Mouse (Mus musculus) forebrain, embryonic 15.5 days (tissue): ENCODE measurements around the gene Trim7. TPM values are rescaled to one million over a fixed set of nuclear protein-coding genes. Genes with fewer than 3 reads are reported as not detected.
"Not testable (repeated sequence)": the region's sequence is repeated elsewhere in the genome, so short reads cannot be mapped to it uniquely, and the experiment has no call there.

Experiments
- ATAC-seq: fragments of 200-750 bp; cut with Nextera tagmentation; replicated peaks from 2 replicates; pipeline ENCODE4 v1.8.0; 2017; ENCODE audit warnings: mild to moderate bottlenecking, moderate TSS enrichment, moderate library complexity
- H3K27ac ChIP-seq: fragments of 300-500 bp; sonication (generic); replicated peaks from 2 replicates; pipeline ENCODE4 v1.5.1; 2015; ENCODE audit warnings: mild to moderate bottlenecking, inconsistent platforms
- H3K27me3 ChIP-seq: fragments of 300-500 bp; sonication (generic); 2 replicates; pipeline ENCODE4 v1.6.1; 2015; ENCODE audit warnings: inconsistent platforms
- H3K36me3 ChIP-seq: fragments of 300-500 bp; sonication (generic); 2 replicates; pipeline ENCODE4 v1.6.1; 2015; ENCODE audit warnings: mild to moderate bottlenecking, inconsistent platforms
- H3K4me1 ChIP-seq: fragments of 300-500 bp; sonication (generic); 2 replicates; pipeline ENCODE4 v1.6.1; 2015; ENCODE audit warnings: inconsistent platforms
- H3K4me2 ChIP-seq: fragments of 300-500 bp; sonication (generic); replicated peaks from 2 replicates; pipeline ENCODE4 v1.6.1; 2015; ENCODE audit warnings: mild to moderate bottlenecking, inconsistent platforms
- H3K4me3 ChIP-seq: fragments of 300-500 bp; sonication (generic); 2 replicates; pipeline ENCODE4 v1.5.1; 2015; ENCODE audit warnings: mild to moderate bottlenecking, inconsistent platforms
- H3K9ac ChIP-seq: fragments of 300-500 bp; sonication (generic); replicated peaks from 2 replicates; pipeline ENCODE4 v1.6.1; 2015; ENCODE audit warnings: mild to moderate bottlenecking, inconsistent platforms
- H3K9me3 ChIP-seq: fragments of 300-500 bp; sonication (generic); 2 replicates; pipeline ENCODE4 v1.6.1; 2016; ENCODE audit warnings: inconsistent platforms
- whole genome bisulfite sequencing: fragments of 180-500 bp; shearing (Covaris S2); methylation state at CpG from one replicate; pipeline ENCODE4 v1.1.7; 2015; ENCODE audit warnings: mixed read lengths; 5-methylcytosine and 5-hydroxymethylcytosine counted together
- polyA plus RNA-seq: library from polyadenylated mRNA; unstranded; fragments of >200 nt; fragmentation: Nextera tagmentation; extraction: Ambion mirVana; gene quantifications from 2 replicates; pipeline ENCODE4 v1.2.1, GENCODE M21; 2015

Gene Trim7
- polyA plus RNA-seq, 1 experiment from 2014 or later, result 1.7 TPM

GRCm38 (mm10) chr11:48898812-48899431 lies 73.0 kb downstream of the Trim7 start:
- no peaks in the 10 kb centered on the region for H3K27me3 ChIP-seq
- H3K4me3 ChIP-seq, result no peak overlapping the region
- no peaks in the 10 kb centered on the region for H3K9me3 ChIP-seq
- no peak overlapping the region for H3K27ac ChIP-seq
- no peak overlapping the region for H3K4me2 ChIP-seq
- WGBS, result 58% methylated on average over 2 of the region's 2 CpGs
- no peaks in the 10 kb centered on the region for H3K36me3 ChIP-seq
- no peak overlapping the region for H3K9ac ChIP-seq
- H3K4me1 ChIP-seq, result no peaks in the 10 kb centered on the region
- ATAC-seq, result no peak

- not testable (repeated sequence) for H3K36me3 ChIP-seq, H3K9me3 ChIP-seq, H3K9ac ChIP-seq, H3K4me1 ChIP-seq, H3K4me2 ChIP-seq, ATAC-seq, H3K27me3 ChIP-seq, H3K4me3 ChIP-seq, H3K27ac ChIP-seq
- WGBS, result 86% methylated on average over 6 of the region's 6 CpGs
Observed at GRCm38 (mm10) chr11:48900654-48901566, 75.0 kb downstream of the Trim7 start.

- not testable (repeated sequence) for H3K9ac ChIP-seq, H3K4me3 ChIP-seq, H3K27me3 ChIP-seq, H3K27ac ChIP-seq, H3K36me3 ChIP-seq, ATAC-seq, H3K9me3 ChIP-seq, H3K4me2 ChIP-seq, H3K4me1 ChIP-seq
- WGBS, result 93% methylated on average over 1 of the region's 1 CpGs
Observed at GRCm38 (mm10) chr11:48901567-48901930, 75.6 kb downstream of the Trim7 start.

Other genes with a start within 250 kb of the Trim7 start
- 475 and 481 TPM in 2 replicates for gene Rack1, start 25.8 kb upstream of the Trim7 start, polyA plus RNA-seq
- gene Trim41, start 8.8 kb upstream of the Trim7 start, polyA plus RNA-seq, result 6.0 and 6.3 TPM in 2 replicates
- gene Gm12184, start 515 bp downstream of the Trim7 start, polyA plus RNA-seq, result 4.5 and 5.8 TPM in 2 replicates
- gene Irgm1, start 45.5 kb downstream of the Trim7 start, polyA plus RNA-seq, result 1.6 and 1.9 TPM in 2 replicates
- 0.11 and 0.14 TPM in 2 replicates for gene Gm5431, start 76.1 kb downstream of the Trim7 start, polyA plus RNA-seq
- 1.3 and 1.5 TPM in 2 replicates for gene Psme2b, start 120.0 kb downstream of the Trim7 start, polyA plus RNA-seq
- not detected in 2 replicates for gene Olfr56, start 152.7 kb downstream of the Trim7 start, polyA plus RNA-seq
- gene 9930111J21Rik1, start 153.3 kb downstream of the Trim7 start, polyA plus RNA-seq, result 0.34 and 0.55 TPM in 2 replicates
- not detected in 2 replicates for gene Gm12185, start 166.1 kb downstream of the Trim7 start, polyA plus RNA-seq
- gene Tgtp1, start 168.0 kb downstream of the Trim7 start, polyA plus RNA-seq, result not detected in 2 replicates
- 0.24 and 0.28 TPM in 2 replicates for gene 9930111J21Rik2, start 225.1 kb downstream of the Trim7 start, polyA plus RNA-seq
- gene Tgtp2, start 238.1 kb downstream of the Trim7 start, polyA plus RNA-seq, result not detected in 2 replicates